Mouse (Mus musculus) right cerebral cortex, adult 2 months (tissue): ENCODE measurements around the gene Snrpf.
"Not testable (repeated sequence)": the region's sequence is repeated elsewhere in the genome, so short reads cannot be mapped to it uniquely, and the experiment has no call there.

Experiments
- DNase-seq, 2 experiments: peaks; one replicate each; pipeline ENCODE4 v3.0.0; 2021 to 2022; ENCODE audit warnings: low spot score in 2 of 2

The Snrpf gene

GRCm38 (mm10) chr10:93577271-93577886, 12.1 kb downstream of the Snrpf start:
- DNase-seq, result peak; percentile 76 to 78

- DNase-seq, result no peak
These were observed 13.5 kb downstream of the Snrpf start for GRCm38 (mm10) chr10:93575960-93576359.

GRCm38 (mm10) chr10:93574966-93575365, 14.5 kb downstream of the Snrpf start:
- no peak for DNase-seq

- DNase-seq, result no peak
These were observed 17.3 kb downstream of the Snrpf start for GRCm38 (mm10) chr10:93572209-93572608.

- DNase-seq, result no peak
These were observed 20.8 kb downstream of the Snrpf start for GRCm38 (mm10) chr10:93568671-93569070.

GRCm38 (mm10) chr10:93567841-93568566, 21.5 kb downstream of the Snrpf start:
- DNase-seq, result no peak

- no peak for DNase-seq
These were observed 22.4 kb downstream of the Snrpf start for GRCm38 (mm10) chr10:93567066-93567465.

- DNase-seq, result no peak
These were observed 24.9 kb downstream of the Snrpf start for GRCm38 (mm10) chr10:93564518-93565090.

GRCm38 (mm10) chr10:93559786-93560185, 29.7 kb downstream of the Snrpf start:
- no peak for DNase-seq

- not testable (repeated sequence) for DNase-seq
These were observed 31.5 kb downstream of the Snrpf start for GRCm38 (mm10) chr10:93557971-93558370.

- no peak for DNase-seq
These were observed 36.9 kb downstream of the Snrpf start for GRCm38 (mm10) chr10:93552596-93552995.

- DNase-seq, result no peak
These were observed 39.7 kb downstream of the Snrpf start for GRCm38 (mm10) chr10:93549821-93550220.

GRCm38 (mm10) chr10:93548991-93549390, 40.5 kb downstream of the Snrpf start:
- peak; percentile 83 to 88 for DNase-seq

- no peak for DNase-seq
These were observed 41.7 kb downstream of the Snrpf start for GRCm38 (mm10) chr10:93547741-93548270.

GRCm38 (mm10) chr10:93544172-93544571, 45.3 kb downstream of the Snrpf start:
- no peak for DNase-seq

GRCm38 (mm10) chr10:93543176-93543575, 46.3 kb downstream of the Snrpf start:
- no peak for DNase-seq

GRCm38 (mm10) chr10:93542356-93542755, 47.1 kb downstream of the Snrpf start:
- no peak for DNase-seq

GRCm38 (mm10) chr10:93541585-93541984, 47.9 kb downstream of the Snrpf start:
- DNase-seq, result no peak

GRCm38 (mm10) chr10:93540431-93541210, 48.9 kb downstream of the Snrpf start, which contains the start of gene Ccdc38:
Ccdc38 (plus strand) TSS chr10:93540632.
- no peak for DNase-seq

- DNase-seq, result peak; percentile 46 to 52
These were observed 49.6 kb downstream of the Snrpf start, which contains the start of gene Amdhd1 for GRCm38 (mm10) chr10:93539775-93540430. Amdhd1 (minus strand) TSS chr10:93540033.

GRCm38 (mm10) chr10:93538818-93539217, 50.7 kb downstream of the Snrpf start:
- DNase-seq, result no peak
